Mouse (Mus musculus): ENCODE results near the gene Tmem127. TPM values are rescaled to one million over a fixed set of nuclear protein-coding genes. Genes with fewer than 3 reads are reported as not detected.
"Not testable (repeated sequence)": the region's sequence is repeated elsewhere in the genome, so short reads cannot be mapped to it uniquely, and the experiment has no call there.

Gene Tmem127
- total RNA-seq (2021) (10 to 100 TPM; 24.8 to 27.4 TPM), polyA plus RNA-seq (2012; rRNA removed) (45.6 and 64.8 TPM in 2 replicates)
- long read RNA-seq, full-length matches to known transcripts, result 1 of 6 reads
- long read RNA-seq, partial matches to known transcripts, result 1 of 6 reads
- long read RNA-seq, other reads (novel, unspliced or antisense), result 4 of 6 reads

DNA sequence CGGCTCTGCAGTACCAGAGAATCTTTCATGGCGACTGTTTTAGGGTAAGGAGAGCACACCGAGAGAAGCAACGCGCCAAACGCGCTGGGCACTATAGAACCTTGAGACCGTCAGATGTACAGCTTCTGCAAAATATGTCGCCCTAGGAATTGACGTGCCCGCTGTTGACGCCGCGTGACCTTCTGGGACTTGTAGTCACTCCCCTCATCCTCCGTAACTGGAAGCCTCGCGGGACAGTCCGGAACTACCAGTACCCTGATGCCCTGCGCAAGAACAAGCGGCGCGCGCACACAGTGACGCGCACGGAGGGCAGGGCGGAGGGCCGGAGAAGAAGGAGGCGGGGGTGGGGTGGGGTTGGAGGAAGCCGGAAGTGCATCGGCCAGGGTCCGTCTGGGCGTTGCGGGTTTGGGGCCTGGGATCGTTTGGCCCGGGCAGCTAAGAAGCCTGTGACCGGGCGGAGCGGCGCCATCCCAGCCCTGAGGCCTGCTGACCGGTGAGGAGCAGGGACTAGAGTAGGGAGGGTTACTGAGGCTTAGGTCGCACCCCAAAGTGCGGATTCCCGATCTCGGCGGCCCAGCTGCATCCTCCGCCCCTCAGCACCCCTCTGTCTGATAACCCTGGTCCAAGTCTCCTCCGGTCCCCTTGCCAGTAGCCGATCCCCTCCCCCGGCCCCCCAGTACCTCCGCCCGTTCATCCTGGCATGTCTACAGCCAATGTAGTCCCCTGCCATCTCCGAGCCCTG is at the start of gene Tmem127, which contains the start of gene Ciao1:
Tmem127 (plus strand) TSS at position 317 of the 742 bp plus-strand sequence.
Ciao1 (minus strand) TSS at position 225 of the 742 bp plus-strand sequence.
- Histone ChIP-seq H3K27ac (peak within 1 kb of the TSS; percentile 93), H3K9ac (ENCODE audit: low read depth, low read length) (peak within 1 kb of the TSS; percentile 86), H3K4me1 (ENCODE audit: control insufficient read depth, insufficient read depth, low read length) (peaks cover 12% of the 10 kb centered on the region), H3K27me3 (ENCODE audit: control insufficient read depth, insufficient read depth, low read length) (no peaks in the 10 kb centered on the region), H3K79me2 (replicated peaks; ENCODE audit: control insufficient read depth, insufficient read depth, low read length) (peaks cover 4% of the 10 kb centered on the region; the same call in 1 of the 2 replicates), H3K4me3 (peak within 1 kb of the TSS; percentile 97), H3K36me3 (ENCODE audit: control insufficient read depth, insufficient read depth, low read length) (peaks cover 19% of the 10 kb centered on the region)
- TF ChIP-seq POLR2A (IDR thresholded peaks at IDR 0.05; ENCODE audit: insufficient read depth, low read depth, low read length) (peak; percentile 88), EP300 (IDR thresholded peaks at IDR 0.05; ENCODE audit: insufficient read depth, low read depth, low read length) (0 out of 2 replicates have a peak, but pooled peaks have one; percentile 15), CTCF (IDR thresholded peaks at IDR 0.05) (0 out of 2 replicates have a peak, but pooled peaks have one; percentile 10)
- peak; percentile 96 to 99 for DNase-seq
- intact Hi-C loops (cut with DNase I), result loop anchor here (1.0 to 5.0 kb wide), 3 partner anchors 23 to 90 kb away; partner anchors contain the start of genes 1810024B03Rik, Astl, Dusp2 and Snrnp200
- under 1% methylated on average over 53 of the region's 53 CpGs for WGBS

DNA sequence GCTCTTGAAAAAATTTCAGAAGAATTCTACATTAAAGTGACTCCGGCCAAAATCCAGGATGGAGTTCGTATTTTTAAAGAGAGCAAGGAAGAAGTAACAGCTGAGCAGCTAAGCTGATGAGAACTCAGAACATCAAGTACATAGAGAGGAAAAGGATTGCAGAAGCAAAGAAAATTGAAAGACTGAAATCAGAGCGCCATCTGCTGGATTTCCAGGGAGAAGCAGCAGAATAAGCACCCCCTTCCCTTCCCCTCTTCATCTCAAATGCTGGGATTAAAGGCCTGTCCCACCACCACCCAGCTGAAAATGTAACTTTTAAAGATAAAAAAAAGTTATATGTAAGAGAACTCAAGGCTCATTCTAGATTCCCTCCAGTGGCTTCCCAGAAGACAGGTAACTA is 42.8 kb upstream of the Tmem127 start:
- TF ChIP-seq EP300 (IDR thresholded peaks at IDR 0.05; ENCODE audit: insufficient read depth, low read depth, low read length) (no peak), CTCF (IDR thresholded peaks at IDR 0.05) (peak; percentile 93)
- intact Hi-C loops (cut with DNase I), result loop anchor here (1.0 to 10.0 kb wide), 5 partner anchors 39 to 270 kb away; partner anchors contain the start of genes Ap4e1 and Sppl2a
- peak; percentile 40 to 66 for DNase-seq
- Histone ChIP-seq H3K4me3 (no peak overlapping the region), H3K9ac (ENCODE audit: low read depth, low read length) (no peak overlapping the region), H3K27me3 (ENCODE audit: control insufficient read depth, insufficient read depth, low read length) (no peaks in the 10 kb centered on the region), H3K79me2 (replicated peaks; ENCODE audit: control insufficient read depth, insufficient read depth, low read length) (peaks cover 2% of the 10 kb centered on the region), H3K36me3 (ENCODE audit: control insufficient read depth, insufficient read depth, low read length) (peaks cover 7% of the 10 kb centered on the region), H3K4me1 (ENCODE audit: control insufficient read depth, insufficient read depth, low read length) (peaks cover 4% of the 10 kb centered on the region), H3K27ac (no peak overlapping the region)
- WGBS, result 24% methylated on average over 3 of the region's 3 CpGs

DNA sequence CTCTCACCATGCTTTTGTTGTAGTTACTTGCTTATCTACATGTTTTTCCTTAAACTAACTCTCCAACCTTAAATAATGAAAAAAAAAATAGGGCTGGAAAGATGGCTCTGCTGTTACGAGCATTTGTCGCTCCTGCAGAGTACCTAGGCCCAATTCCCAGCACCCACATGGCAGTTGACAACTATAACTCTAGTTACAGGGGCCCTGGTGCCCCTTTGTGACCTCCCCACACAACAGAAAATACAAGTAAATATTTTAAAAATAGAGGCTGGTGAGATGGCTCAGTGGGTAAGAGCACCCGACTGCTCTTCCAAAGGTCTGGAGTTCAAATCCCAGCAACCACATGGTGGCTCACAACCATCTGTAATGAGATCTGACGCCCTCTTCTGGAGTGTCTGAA is 41.8 kb upstream of the Tmem127 start:
- not testable (repeated sequence) for H3K9ac ChIP-seq (ENCODE audit: low read depth, low read length); H3K4me3 ChIP-seq; H3K79me2 ChIP-seq (replicated peaks; ENCODE audit: control insufficient read depth, insufficient read depth, low read length); H3K36me3 ChIP-seq (ENCODE audit: control insufficient read depth, insufficient read depth, low read length); H3K4me1 ChIP-seq (ENCODE audit: control insufficient read depth, insufficient read depth, low read length); DNase-seq; H3K27ac ChIP-seq; H3K27me3 ChIP-seq (ENCODE audit: control insufficient read depth, insufficient read depth, low read length)
- 79% methylated on average over 4 of the region's 4 CpGs for WGBS
- intact Hi-C loops (cut with DNase I), result loop anchor here (1.0 to 10.0 kb wide), 4 partner anchors 40 to 271 kb away; partner anchors contain the start of genes Ap4e1 and Sppl2a

DNA sequence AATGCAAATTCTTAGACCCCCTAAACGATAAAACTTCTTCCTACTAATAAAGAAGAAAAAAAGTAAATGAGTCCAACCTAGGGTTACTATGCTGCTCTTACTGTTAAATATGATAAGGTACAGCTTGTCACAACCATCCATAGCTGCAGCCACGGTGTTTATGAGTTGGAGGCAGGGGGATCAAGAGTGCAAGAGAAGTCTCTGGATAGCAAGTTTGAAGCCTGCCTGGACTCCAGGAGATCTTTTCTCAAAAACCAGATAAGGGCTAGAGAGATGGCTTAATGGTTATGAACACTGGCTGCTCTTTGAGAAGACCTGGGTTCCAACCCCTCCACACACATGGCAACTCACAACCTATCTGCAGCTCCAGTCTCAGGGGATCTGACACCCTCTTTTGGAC is 40.8 kb upstream of the Tmem127 start:
- Histone ChIP-seq H3K9ac (ENCODE audit: low read depth, low read length) (no peak overlapping the region), H3K79me2 (replicated peaks; ENCODE audit: control insufficient read depth, insufficient read depth, low read length) (peaks cover 2% of the 10 kb centered on the region), H3K27me3 (ENCODE audit: control insufficient read depth, insufficient read depth, low read length) (no peaks in the 10 kb centered on the region), H3K4me3 (no peak overlapping the region), H3K36me3 (ENCODE audit: control insufficient read depth, insufficient read depth, low read length) (peaks cover 7% of the 10 kb centered on the region), H3K4me1 (ENCODE audit: control insufficient read depth, insufficient read depth, low read length) (peaks cover 4% of the 10 kb centered on the region), H3K27ac (no peak overlapping the region)
- WGBS, result 85% methylated on average over 2 of the region's 2 CpGs
- DNase-seq, result no peak
- no peak for TF ChIP-seq EP300 (IDR thresholded peaks at IDR 0.05; ENCODE audit: insufficient read depth, low read depth, low read length)
- intact Hi-C loops (cut with DNase I), result loop anchor here (5.0 to 10.0 kb wide), 3 partner anchors 185 to 272 kb away; partner anchors contain the start of genes Ap4e1 and Sppl2a

DNA sequence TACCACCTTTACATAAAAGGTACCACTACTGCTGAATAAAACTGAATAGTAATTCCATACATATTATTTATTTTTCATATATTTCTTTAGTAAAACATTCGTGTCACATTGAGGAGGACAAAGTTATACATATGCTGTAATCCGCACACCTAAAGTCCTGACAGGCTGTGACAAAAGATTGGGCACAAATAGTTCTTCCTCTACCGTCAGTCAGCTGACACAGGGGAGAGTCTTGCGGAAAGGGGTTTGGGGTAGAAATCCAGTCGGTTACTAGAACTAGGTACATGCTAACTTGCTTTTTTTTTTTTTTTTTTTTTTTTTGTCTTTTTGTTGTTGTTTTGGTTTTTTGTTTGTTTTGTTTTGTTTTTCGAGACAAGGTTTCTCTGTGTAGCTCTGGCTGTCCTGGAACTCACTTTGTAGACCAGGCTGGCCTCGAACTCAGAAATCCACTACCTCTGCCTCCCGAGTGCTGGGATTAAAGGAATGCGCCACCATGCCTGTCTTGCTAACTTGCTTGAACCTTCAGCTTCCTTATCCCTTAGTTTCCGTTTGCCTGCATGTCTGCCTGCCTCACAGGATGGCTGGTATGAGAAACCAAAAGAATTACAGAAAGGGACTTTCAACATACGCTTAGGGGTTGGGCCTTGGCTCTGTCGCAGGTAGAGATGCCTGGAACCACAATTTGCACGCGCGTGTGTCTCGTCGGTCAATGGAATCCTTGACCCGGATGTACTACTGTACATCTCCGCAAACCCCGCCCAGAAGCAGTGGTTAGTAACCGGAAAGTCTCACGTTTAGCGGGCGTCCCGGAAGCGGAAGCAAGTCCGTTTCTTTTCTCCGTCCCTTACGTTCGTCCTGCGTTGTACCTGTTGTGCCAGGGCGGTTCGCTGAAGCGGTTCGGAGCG is 39.9 kb upstream of the Tmem127 start, which contains the start of the genes 1810024B03Rik and Snrnp200:
1810024B03Rik (minus strand) TSS at position 734 of the 905 bp plus-strand sequence.
Snrnp200 (plus strand) TSS at position 840 of the 905 bp plus-strand sequence.
- H3K79me2 ChIP-seq (replicated peaks; ENCODE audit: control insufficient read depth, insufficient read depth, low read length), result peaks cover 2% of the 10 kb centered on the region
- H3K4me1 ChIP-seq (ENCODE audit: control insufficient read depth, insufficient read depth, low read length), result peaks cover 4% of the 10 kb centered on the region
- TF ChIP-seq POLR2A (IDR thresholded peaks at IDR 0.05; ENCODE audit: insufficient read depth, low read depth, low read length) (peak; percentile 89), EP300 (IDR thresholded peaks at IDR 0.05; ENCODE audit: insufficient read depth, low read depth, low read length) (0 out of 2 replicates have a peak, but pooled peaks have one; percentile 56), CTCF (IDR thresholded peaks at IDR 0.05) (no peak)
- H3K27me3 ChIP-seq (ENCODE audit: control insufficient read depth, insufficient read depth, low read length), result no peaks in the 10 kb centered on the region
- H3K36me3 ChIP-seq (ENCODE audit: control insufficient read depth, insufficient read depth, low read length), result peaks cover 7% of the 10 kb centered on the region
- peak within 1 kb of the TSS; percentile 86 for H3K4me3 ChIP-seq
- peak within 1 kb of the TSS; percentile 86 for H3K9ac ChIP-seq (ENCODE audit: low read depth, low read length)
- peak; percentile 92 to 94 for DNase-seq
- WGBS, result 9% methylated on average over 36 of the region's 36 CpGs
- intact Hi-C loops (cut with DNase I), result loop anchor here (1.0 to 10.0 kb wide), 6 partner anchors 25 to 273 kb away; partner anchors contain the start of genes Ap4e1, Blvra, Ciao1 and Sppl2a
- H3K27ac ChIP-seq, result peak within 1 kb of the TSS; percentile 87

All from heart, adult 2 months (tissue).